Mouse (Mus musculus): ENCODE measurements around the gene Sec24a.
"Not testable (repeated sequence)": the region's sequence is repeated elsewhere in the genome, so short reads cannot be mapped to it uniquely, and the experiment has no call there.

Sec24a gene

GRCm38 (mm10) chr11:51763213-51763907, at the start of gene Sec24a, which contains the start of gene Sar1b:
Sec24a (minus strand) TSS chr11:51763634.
Sar1b (plus strand) TSS chr11:51763687.
- peak; percentile 59 to 69 for DNase-seq (ENCODE audit: low spot score in 2 of 2)

GRCm38 (mm10) chr11:51812022-51812546, 48.6 kb upstream of the Sec24a start:
- DNase-seq (ENCODE audit: low spot score in 2 of 2): no peak

GRCm38 (mm10) chr11:51811230-51811629, 47.8 kb upstream of the Sec24a start:
- no peak for DNase-seq (ENCODE audit: low spot score in 2 of 2)

GRCm38 (mm10) chr11:51809632-51810224, 46.3 kb upstream of the Sec24a start:
- DNase-seq (ENCODE audit: low spot score in 2 of 2): no peak

- no peak for DNase-seq (ENCODE audit: low spot score in 2 of 2)
These were observed 43.9 kb upstream of the Sec24a start for GRCm38 (mm10) chr11:51807108-51807879.

- DNase-seq (ENCODE audit: low spot score in 2 of 2): peak; percentile 53 to 69
These were observed 42.0 kb upstream of the Sec24a start for GRCm38 (mm10) chr11:51805221-51805981.

- DNase-seq (ENCODE audit: low spot score in 2 of 2): peak in 1 of 2 experiments; percentile 58
These were observed 37.3 kb upstream of the Sec24a start for GRCm38 (mm10) chr11:51800634-51801325.

- DNase-seq (ENCODE audit: low spot score in 2 of 2): no peak
These were observed 32.8 kb upstream of the Sec24a start for GRCm38 (mm10) chr11:51796272-51796671.

GRCm38 (mm10) chr11:51790662-51791061, 27.2 kb upstream of the Sec24a start:
- no peak for DNase-seq (ENCODE audit: low spot score in 2 of 2)

- not testable (repeated sequence) for DNase-seq (ENCODE audit: low spot score in 2 of 2)
These were observed 26.3 kb upstream of the Sec24a start for GRCm38 (mm10) chr11:51789735-51790134.

- no peak for DNase-seq (ENCODE audit: low spot score in 2 of 2)
These were observed 22.5 kb upstream of the Sec24a start for GRCm38 (mm10) chr11:51785926-51786325.

- DNase-seq (ENCODE audit: low spot score in 2 of 2): no peak
These were observed 19.3 kb upstream of the Sec24a start for GRCm38 (mm10) chr11:51782721-51783120.

- no peak for DNase-seq (ENCODE audit: low spot score in 2 of 2)
These were observed 17.4 kb upstream of the Sec24a start for GRCm38 (mm10) chr11:51780773-51781267.

GRCm38 (mm10) chr11:51777478-51777877, 14.0 kb upstream of the Sec24a start:
- no peak for DNase-seq (ENCODE audit: low spot score in 2 of 2)

GRCm38 (mm10) chr11:51775507-51775906, 12.1 kb upstream of the Sec24a start:
- DNase-seq (ENCODE audit: low spot score in 2 of 2): no peak

GRCm38 (mm10) chr11:51768296-51768695, 4.9 kb upstream of the Sec24a start:
- no peak for DNase-seq (ENCODE audit: low spot score in 2 of 2)

GRCm38 (mm10) chr11:51767579-51768220, 4.3 kb upstream of the Sec24a start:
- no peak for DNase-seq (ENCODE audit: low spot score in 2 of 2)

- no peak for DNase-seq (ENCODE audit: low spot score in 2 of 2)
These were observed 1.4 kb upstream of the Sec24a start for GRCm38 (mm10) chr11:51764816-51765215.

- DNase-seq (ENCODE audit: low spot score in 2 of 2): no peak
These were observed 521 bp upstream of the Sec24a start for GRCm38 (mm10) chr11:51763955-51764354.

- no peak for DNase-seq (ENCODE audit: low spot score in 2 of 2)
These were observed 2.2 kb downstream of the Sec24a start for GRCm38 (mm10) chr11:51761241-51761640.

Data from right cerebral cortex, postnatal 36 days (tissue).